Mouse (Mus musculus) cerebellum, adult 18-20 months (tissue): ENCODE data around the gene Prorsd1.

Source experiments
- DNase-seq, 2 experiments: peaks; one replicate each; pipeline ENCODE4 v3.0.0; 2021

The Prorsd1 gene

GRCm38 (mm10) chr11:29503948-29504893 is 10.6 kb downstream of the Prorsd1 start:
- no peak for DNase-seq

GRCm38 (mm10) chr11:29496962-29497361 is 17.9 kb downstream of the Prorsd1 start:
- DNase-seq, result no peak

GRCm38 (mm10) chr11:29493135-29493534 is 21.7 kb downstream of the Prorsd1 start:
- DNase-seq, result no peak

- DNase-seq, result no peak
Observed at GRCm38 (mm10) chr11:29474676-29475075, 40.2 kb downstream of the Prorsd1 start.
